Mouse (Mus musculus) brain, embryonic 18.5 days (tissue): ENCODE measurements at regions not wholly inside any gene's neighbourhood (a gene's known extent, or its start where the extent isn't known, plus 50 kb on each side); places are given as distances from the start of the nearest gene placed in this dataset.

Source experiments
- DNase-seq: peaks from one replicate; pipeline ENCODE4 v3.0.0-alpha.2; 2012; ENCODE audit warnings: low read depth, low spot score

DNA sequence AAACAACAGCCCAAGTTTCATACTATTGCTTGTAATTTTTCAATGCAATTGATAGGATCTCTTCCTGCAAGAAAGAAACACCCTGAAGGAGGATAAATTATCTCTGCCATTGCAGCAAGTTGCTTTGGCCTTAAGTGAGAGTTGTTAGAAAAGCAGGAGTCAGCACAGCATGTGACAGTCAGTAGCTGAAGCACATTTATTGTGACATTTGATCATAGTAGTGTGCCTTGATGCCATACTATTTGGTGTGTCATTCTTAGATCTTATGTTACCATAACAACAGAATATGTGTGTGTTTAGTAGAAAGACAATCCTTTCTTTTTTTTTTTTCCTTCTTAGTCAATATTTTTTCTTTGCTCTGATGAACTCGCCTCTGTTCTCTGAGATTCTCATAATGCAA, 115.5 kb upstream of the Tusc1 start:
- no peak for DNase-seq

DNA sequence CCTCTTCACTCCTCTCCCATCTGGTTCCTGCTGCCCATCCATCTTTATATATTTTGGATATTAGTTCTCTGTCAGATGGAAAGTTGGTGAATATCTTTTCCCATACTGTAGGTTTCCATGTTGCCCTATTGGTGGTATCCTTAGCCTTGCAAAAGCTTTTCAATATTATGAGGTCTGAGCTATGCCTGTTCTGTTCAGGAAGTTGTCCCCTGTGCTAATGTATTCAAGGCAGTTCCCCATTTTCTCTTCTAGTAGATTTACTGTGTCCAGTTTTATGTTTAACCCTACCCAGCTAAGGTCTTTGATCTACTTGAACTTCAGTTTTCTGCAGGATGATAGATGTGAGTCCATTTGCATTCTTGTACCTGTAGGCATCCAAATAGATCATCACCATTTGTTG, 109.4 kb upstream of the Tusc1 start:
- DNase-seq = no peak

- DNase-seq = no peak
Observed at GRCm38 (mm10) chr4:93438587-93439336, 103.5 kb upstream of the Tusc1 start.

DNA sequence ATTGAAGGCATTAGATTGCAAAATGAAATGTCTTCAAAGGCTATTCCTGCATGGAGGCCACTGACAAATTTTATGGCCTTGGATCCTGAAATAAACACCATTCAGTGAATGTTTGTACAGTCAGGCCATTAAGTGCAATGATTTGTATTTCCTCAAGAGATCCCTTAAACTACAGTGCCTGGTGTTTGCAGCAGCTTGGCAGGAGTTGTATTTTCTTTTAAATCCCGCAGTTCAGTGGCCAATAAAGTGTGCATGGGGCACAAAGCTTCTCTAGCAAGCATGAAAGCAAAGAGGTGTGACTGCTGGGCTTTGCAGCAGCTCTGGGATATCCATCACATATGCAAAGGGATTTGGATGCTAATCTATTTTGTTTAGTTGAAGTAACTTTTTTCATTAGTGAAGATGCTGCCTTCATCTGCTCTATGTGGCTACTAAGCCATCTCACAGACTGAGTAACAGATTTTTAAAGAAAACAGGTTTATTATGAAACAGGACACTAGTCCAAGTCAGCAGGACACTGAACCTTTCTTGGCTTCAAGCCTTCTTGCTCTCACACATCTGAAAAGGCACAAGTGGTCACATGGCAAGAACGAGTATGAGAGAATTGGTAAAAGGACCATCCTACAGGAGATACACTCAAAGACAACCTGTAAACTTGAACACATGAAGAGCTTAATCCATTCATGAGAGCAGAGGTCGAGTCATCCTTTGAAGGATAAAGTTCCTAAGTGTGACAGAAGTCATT, 102.2 kb upstream of the Tusc1 start:
- DNase-seq = no peak

GRCm38 (mm10) chr4:93412695-93413094, 77.4 kb upstream of the Tusc1 start:
- no peak for DNase-seq

- DNase-seq = no peak
Observed at GRCm38 (mm10) chr4:93406876-93407275, 71.6 kb upstream of the Tusc1 start.

DNA sequence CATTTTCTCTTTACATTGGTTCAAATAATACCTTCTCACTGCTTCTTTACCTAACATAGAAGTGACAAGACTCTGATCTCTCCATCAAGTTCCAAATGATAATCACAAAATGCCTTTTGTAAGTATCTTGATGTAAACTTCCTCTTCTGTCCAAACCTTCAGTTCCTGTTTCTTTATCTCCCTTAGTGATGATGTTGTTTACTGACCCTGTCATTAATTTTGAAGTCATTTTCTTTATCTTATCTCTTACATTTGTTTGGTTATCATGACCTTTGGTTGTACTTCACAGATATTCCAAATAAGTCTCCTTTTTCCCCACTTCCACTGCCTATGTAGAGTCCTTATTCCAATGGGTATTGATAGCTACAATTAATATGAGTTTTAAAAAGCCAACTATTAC, 65.3 kb upstream of the Tusc1 start:
- DNase-seq = no peak
